Mouse (Mus musculus): Measurements from ENCODE around the gene Srbd1.

DNA sequence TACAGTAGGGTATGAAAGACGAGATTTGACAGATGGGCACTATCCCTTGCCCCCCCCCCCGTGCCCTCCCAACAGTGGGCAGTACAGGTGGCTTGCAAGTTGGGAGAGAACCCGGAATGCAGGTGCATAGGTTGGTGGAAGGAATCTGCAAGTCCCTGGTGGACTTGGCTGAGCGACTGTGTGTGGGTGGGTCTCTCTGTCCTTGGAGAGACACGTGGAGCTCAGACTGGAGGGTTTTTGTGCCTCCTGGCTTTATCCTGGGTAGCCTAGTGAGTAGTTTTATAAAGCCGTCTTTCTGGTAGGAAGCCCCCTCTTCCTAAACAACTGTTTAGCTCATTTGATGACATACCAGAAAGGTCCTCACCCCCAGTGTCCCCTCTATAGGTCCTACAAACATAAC lies 24.1 kb upstream of the Srbd1 start:
- TF ChIP-seq CTCF (IDR thresholded peaks at IDR 0.05; ENCODE audit: low read depth, low read length) (no peak), GATA1 (IDR thresholded peaks at IDR 0.05; ENCODE audit: borderline replicate concordance, low read length) (no peak)
